Mouse (Mus musculus): Measurements from ENCODE around the gene Tmem163. TPM values are rescaled to one million over a fixed set of nuclear protein-coding genes. Genes with fewer than 3 reads are reported as not detected.

Gene Tmem163
- total RNA-seq, 2 experiments from 2014 or later, result 0.14 TPM; not detected in 1

DNA sequence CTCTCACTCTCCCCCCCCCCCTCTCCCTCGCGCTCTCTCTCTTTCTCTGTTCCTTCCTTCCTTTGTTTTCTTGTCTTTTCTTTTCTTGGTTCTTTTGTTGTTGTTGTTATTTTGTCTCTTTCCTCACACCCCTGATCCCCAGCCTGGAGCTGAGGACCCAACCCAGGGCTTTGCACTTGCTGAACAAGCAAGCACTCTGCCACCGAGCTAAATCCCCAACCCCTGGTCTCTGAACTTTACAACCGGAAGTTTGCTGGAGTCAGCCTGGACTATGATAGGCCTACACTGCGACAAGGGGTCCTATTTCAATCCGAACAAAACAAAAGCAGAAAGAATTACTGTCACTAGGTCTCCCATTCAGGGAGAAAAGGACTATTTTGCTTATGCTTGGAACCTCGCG lies 102.8 kb downstream of the Tmem163 start:
- no peak for ATAC-seq (replicated peaks; ENCODE audit: low FRiP score, low TSS enrichment, poor library complexity, severe bottlenecking)

GRCm38 (mm10) chr1:127576143-127576542 lies 103.2 kb downstream of the Tmem163 start:
- no peak for ATAC-seq (replicated peaks; ENCODE audit: low FRiP score, low TSS enrichment, poor library complexity, severe bottlenecking)

- no peak for ATAC-seq (replicated peaks; ENCODE audit: low FRiP score, low TSS enrichment, poor library complexity, severe bottlenecking)
These were observed 103.7 kb downstream of the Tmem163 start for GRCm38 (mm10) chr1:127575692-127576091.

GRCm38 (mm10) chr1:127573186-127573585 lies 106.2 kb downstream of the Tmem163 start:
- no peak for ATAC-seq (replicated peaks; ENCODE audit: low FRiP score, low TSS enrichment, poor library complexity, severe bottlenecking)

DNA sequence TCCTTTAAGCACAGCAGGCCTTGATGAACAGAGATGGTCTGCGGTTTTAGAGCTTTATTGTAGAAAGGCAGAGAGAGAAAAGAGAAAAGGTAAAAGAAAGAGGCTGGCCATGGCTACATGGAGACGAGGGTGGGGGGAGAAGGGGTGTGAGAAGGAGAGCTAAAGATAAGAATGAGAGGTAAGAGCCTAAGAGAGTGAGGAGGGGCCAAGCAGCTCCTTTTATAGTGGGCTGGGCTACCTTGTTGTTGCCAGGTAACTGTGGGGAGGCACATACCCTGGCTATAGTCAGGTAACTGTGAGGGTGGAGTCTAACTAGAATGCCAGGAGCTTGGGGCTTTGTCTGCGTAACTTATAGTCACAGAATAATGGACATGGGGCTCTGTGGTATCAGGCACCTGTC lies 110.7 kb downstream of the Tmem163 start:
- ATAC-seq (replicated peaks; ENCODE audit: low FRiP score, low TSS enrichment, poor library complexity, severe bottlenecking), result no peak

DNA sequence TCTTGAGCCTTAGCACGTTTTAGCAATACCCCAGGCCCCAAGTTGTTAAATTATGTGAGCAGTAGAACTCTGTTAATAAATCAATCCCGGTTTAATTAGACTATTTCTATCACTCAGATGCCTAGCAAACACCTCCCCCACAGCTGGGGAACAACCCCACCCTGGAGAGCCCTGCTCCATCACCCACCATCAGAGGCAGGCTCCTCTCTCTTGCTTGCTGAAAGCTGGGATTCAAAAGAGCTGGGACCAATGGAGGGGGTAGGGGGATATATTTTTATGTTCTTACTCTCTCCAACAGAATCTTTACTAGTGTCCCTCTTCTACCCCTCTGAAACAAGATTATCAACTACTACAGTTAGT lies 122.9 kb downstream of the Tmem163 start:
- ATAC-seq (replicated peaks; ENCODE audit: low FRiP score, low TSS enrichment, poor library complexity, severe bottlenecking), result no peak

GRCm38 (mm10) chr1:127555822-127556485 lies 123.4 kb downstream of the Tmem163 start:
- ATAC-seq (replicated peaks; ENCODE audit: low FRiP score, low TSS enrichment, poor library complexity, severe bottlenecking), result no peak

DNA sequence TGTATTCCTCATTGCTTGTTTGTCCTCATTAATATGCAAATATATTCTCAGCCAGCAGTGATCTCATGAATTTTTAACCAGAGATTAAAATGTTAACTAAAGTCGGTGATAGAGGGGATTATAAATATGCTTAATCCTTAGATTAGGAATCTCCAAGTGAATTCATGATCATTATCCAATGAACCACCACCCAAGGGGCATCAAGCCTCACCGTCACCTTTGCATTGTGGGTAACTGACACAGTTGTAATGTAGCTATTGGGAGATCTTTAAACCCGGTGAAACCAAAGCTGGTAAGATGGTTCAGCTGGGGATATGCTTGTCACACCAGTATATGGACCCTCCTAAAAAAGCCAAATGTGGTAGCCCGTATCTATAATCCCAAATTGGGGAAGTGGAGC lies 131.3 kb downstream of the Tmem163 start:
- no peak for ATAC-seq (replicated peaks; ENCODE audit: low FRiP score, low TSS enrichment, poor library complexity, severe bottlenecking)

GRCm38 (mm10) chr1:127542756-127543155 lies 136.6 kb downstream of the Tmem163 start:
- ATAC-seq (replicated peaks; ENCODE audit: low FRiP score, low TSS enrichment, poor library complexity, severe bottlenecking), result no peak

DNA sequence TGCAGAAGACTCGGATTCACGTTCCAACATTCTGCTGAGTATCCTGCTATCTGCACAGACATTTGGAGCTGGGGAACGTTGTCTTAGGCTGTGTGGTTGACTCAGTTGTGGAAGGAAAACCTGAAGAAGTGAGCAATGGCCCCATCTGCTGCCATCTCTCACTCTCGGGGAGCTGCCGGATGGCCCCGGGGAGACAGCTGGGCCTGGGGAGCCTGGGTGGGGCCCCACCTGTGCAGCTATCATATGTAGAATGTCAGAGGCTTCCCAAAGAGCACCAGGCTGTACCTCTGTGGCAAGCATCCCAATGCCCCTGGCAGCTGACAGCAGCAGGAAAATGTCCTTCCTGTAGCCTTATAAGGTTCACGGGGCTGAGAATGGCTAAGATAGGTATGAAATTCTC lies 137.4 kb downstream of the Tmem163 start:
- ATAC-seq (replicated peaks; ENCODE audit: low FRiP score, low TSS enrichment, poor library complexity, severe bottlenecking), result no peak

DNA sequence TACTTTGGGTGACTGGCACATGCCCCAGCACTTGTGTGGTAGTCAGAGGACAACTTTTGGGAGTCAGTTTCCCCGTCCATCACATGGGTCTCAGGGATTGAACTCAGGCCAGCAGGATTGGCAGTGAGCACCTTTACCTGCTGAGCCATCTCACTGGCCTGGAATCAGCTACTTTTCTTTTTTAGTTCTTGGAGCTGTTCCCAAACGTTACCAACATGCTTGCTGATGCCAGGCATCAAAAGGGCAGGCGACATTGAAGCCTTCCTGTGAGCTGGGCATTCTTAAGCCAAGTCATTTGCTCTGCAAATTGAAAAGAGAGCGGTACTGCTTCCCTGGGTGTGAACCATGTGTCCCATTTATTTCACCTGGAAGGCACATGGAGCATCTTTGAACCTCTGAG lies 137.8 kb downstream of the Tmem163 start:
- no peak for ATAC-seq (replicated peaks; ENCODE audit: low FRiP score, low TSS enrichment, poor library complexity, severe bottlenecking)

- no peak for ATAC-seq (replicated peaks; ENCODE audit: low FRiP score, low TSS enrichment, poor library complexity, severe bottlenecking)
These were observed 141.9 kb downstream of the Tmem163 start for GRCm38 (mm10) chr1:127537204-127538038.

DNA sequence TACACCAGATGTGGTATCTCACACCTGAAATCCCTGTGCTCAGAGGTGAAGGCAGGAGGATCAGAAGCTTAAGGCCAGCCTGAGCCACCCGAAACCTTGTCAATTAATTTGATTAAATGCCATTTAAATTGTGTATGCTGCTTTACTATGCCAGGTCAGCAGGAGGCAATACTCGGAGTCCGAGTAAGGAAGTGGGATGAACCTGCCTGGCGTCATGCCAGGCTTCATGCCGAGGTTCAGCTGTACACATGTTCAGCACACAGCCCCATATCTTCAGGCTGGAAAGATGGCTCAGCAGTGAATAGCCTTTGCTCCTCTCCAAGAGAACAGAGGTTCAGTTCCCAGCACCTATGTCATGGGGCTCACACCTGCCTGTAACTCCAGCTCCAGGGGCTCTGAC lies 142.9 kb downstream of the Tmem163 start:
- no peak for ATAC-seq (replicated peaks; ENCODE audit: low FRiP score, low TSS enrichment, poor library complexity, severe bottlenecking)

DNA sequence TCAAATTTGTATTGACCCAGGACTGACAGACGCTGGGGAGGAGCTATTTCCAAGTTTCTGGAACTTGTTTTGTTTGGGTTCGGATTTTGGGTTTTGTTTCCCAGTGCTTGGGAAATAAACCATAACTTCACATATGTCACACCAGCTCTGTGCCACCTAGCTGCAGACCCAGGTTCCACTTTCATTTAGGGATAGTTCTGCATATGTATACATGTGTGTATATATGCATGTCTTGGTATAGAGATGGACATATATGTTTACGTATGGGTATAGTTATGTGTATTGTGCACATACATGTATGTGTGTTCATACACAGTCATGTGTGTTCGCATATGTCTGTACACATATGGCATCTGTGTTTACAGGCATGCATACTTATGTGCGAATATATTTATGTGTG lies 147.6 kb downstream of the Tmem163 start:
- no peak for ATAC-seq (replicated peaks; ENCODE audit: low FRiP score, low TSS enrichment, poor library complexity, severe bottlenecking)

DNA sequence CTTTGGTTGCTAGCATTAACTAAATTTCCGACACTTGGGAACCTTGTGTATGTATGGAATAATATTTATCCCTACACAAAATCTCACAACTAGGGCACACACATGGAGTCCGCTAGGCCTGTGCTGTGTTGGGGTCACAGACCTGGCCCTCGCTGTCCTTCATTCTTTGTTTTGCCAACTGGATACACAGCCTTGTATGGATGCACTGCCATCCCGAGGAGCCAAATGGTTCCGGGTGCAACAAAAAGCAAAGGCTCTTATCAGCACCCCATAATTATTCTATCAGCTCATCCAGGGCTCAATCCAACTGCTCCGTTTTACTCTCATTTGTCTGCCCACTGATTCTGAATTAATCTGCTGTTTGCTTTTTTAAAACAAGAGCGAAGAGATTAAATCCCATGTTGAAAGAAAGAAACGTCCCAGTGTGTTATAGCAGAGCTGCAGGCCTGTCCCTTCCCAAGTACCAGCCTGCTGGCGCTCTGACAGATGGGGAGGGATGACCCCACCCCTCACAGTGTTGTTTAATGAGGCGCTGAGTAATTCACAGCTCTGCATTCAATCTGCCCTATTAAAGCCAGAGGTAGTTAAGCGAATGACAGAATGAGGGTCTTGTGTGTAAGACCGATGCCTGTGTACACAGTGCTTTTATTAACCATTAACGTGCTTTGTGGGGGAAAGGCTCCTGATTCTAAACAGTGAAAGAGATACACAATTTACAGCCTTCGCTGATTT lies 148.3 kb downstream of the Tmem163 start:
- ATAC-seq (replicated peaks; ENCODE audit: low FRiP score, low TSS enrichment, poor library complexity, severe bottlenecking), result no peak

DNA sequence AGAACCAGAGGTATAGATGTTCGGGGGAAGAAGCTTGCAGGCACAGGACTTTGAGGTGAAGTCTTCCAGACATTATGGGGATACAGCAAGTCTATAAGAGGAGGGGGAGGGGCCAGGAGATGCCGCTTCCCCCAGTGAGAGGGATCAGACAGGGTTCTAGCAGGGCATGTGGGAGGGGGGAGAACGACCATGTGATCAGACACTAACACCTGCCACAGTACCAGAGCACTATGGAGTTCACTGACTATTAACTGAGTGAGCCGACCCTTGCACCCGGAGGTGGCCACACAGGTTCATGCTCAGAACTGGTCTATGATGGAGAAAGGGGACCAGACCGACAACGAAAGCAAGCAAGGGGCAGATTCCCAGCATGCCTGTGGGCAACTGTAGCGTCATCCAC lies 156.0 kb downstream of the Tmem163 start:
- no peak for ATAC-seq (replicated peaks; ENCODE audit: low FRiP score, low TSS enrichment, poor library complexity, severe bottlenecking)

GRCm38 (mm10) chr1:127514888-127515287 lies 164.5 kb downstream of the Tmem163 start:
- ATAC-seq (replicated peaks; ENCODE audit: low FRiP score, low TSS enrichment, poor library complexity, severe bottlenecking), result no peak

DNA sequence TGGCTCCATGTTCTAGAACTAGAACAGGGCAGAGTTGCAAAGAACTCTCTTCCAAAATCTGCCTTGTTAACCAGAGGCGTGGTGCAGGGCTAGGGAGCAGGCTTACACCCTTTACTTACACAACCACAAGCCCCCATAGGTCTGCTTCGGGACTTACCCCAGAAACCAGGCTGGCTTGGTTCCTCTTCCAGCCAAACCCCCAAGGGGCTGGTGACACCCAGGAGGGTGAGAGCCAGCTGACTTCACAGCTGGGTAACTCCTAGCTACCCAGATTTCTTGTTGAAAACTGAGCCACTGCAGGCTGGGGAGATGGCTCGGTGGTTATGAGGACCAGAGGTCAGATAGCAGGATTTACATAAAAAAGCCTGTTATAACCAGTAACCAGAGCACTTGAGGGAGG lies 164.9 kb downstream of the Tmem163 start:
- ATAC-seq (replicated peaks; ENCODE audit: low FRiP score, low TSS enrichment, poor library complexity, severe bottlenecking), result no peak

DNA sequence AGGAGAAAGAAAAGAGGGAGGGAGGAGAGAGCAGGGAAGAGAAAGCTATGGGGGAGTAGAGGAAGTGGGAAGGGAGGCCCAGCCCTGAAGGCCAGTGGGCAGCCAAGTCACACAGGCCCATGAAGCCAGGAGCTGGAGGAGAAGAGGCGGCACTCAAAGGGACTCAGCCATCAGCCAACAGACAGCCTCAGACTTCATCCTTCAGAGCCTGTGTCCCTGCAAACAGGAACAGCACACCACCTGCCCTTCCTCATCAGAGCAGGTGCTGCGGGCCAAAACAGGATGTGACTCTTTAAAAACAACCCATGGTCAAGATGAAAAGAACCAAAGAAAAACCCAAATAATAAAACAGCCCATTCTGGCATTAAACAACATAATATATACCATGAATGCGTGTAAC lies 165.7 kb downstream of the Tmem163 start:
- no peak for ATAC-seq (replicated peaks; ENCODE audit: low FRiP score, low TSS enrichment, poor library complexity, severe bottlenecking)

- no peak for ATAC-seq (replicated peaks; ENCODE audit: low FRiP score, low TSS enrichment, poor library complexity, severe bottlenecking)
These were observed 166.2 kb downstream of the Tmem163 start for GRCm38 (mm10) chr1:127513140-127513539.

All from megakaryocyte-erythroid progenitor cell, adult 5-6 weeks (primary cell).